Mouse (Mus musculus): ENCODE measurements around the gene Zcchc14. TPM values are rescaled to one million over a fixed set of nuclear protein-coding genes. Genes with fewer than 3 reads are reported as not detected.

Zcchc14 gene
- polyA plus RNA-seq, 1 experiment, result 11.0 TPM

- TF ChIP-seq POLR2A (IDR thresholded peaks at IDR 0.05; ENCODE audit: control insufficient read depth, low read depth, low read length) (peak; percentile 31; the same call in 1 of the 2 replicates), CTCF (IDR thresholded peaks at IDR 0.05; ENCODE audit: control insufficient read depth, insufficient read depth, insufficient replicate concordance, low read depth, low read length) (no peak)
- H3K27ac ChIP-seq (ENCODE audit: control insufficient read depth, insufficient read depth, low read depth, low read length), result no peak overlapping the region
- no peaks in the 10 kb centered on the region for H3K27me3 ChIP-seq (ENCODE audit: control insufficient read depth, insufficient read depth, low read length)
- H3K4me1 ChIP-seq (ENCODE audit: control insufficient read depth, insufficient read depth, low read length), result peaks cover 17% of the 10 kb centered on the region
- no peaks in the 10 kb centered on the region for H3K36me3 ChIP-seq (ENCODE audit: control insufficient read depth, insufficient read depth, low read length)
- peak overlapping the region; percentile 60 for H3K4me3 ChIP-seq (ENCODE audit: control insufficient read depth, low read depth, low read length)
These were observed 34.9 kb upstream of the Zcchc14 start for GRCm38 (mm10) chr8:121687455-121688161.

- Histone ChIP-seq H3K36me3 (ENCODE audit: control insufficient read depth, insufficient read depth, low read length) (no peaks in the 10 kb centered on the region), H3K4me3 (ENCODE audit: control insufficient read depth, low read depth, low read length) (no peak overlapping the region)
- TF ChIP-seq POLR2A (IDR thresholded peaks at IDR 0.05; ENCODE audit: control insufficient read depth, low read depth, low read length) (no peak), CTCF (IDR thresholded peaks at IDR 0.05; ENCODE audit: control insufficient read depth, insufficient read depth, insufficient replicate concordance, low read depth, low read length) (peak; percentile 68; the same call in 1 of the 2 replicates)
These were observed 32.7 kb upstream of the Zcchc14 start for GRCm38 (mm10) chr8:121685419-121685818.

GRCm38 (mm10) chr8:121683083-121683832, 30.6 kb upstream of the Zcchc14 start:
- Histone ChIP-seq H3K36me3 (ENCODE audit: control insufficient read depth, insufficient read depth, low read length) (no peaks in the 10 kb centered on the region), H3K27ac (ENCODE audit: control insufficient read depth, insufficient read depth, low read depth, low read length) (no peak overlapping the region), H3K27me3 (ENCODE audit: control insufficient read depth, insufficient read depth, low read length) (no peaks in the 10 kb centered on the region), H3K4me3 (ENCODE audit: control insufficient read depth, low read depth, low read length) (no peak overlapping the region), H3K4me1 (ENCODE audit: control insufficient read depth, insufficient read depth, low read length) (peaks cover 12% of the 10 kb centered on the region)
- TF ChIP-seq CTCF (IDR thresholded peaks at IDR 0.05; ENCODE audit: control insufficient read depth, insufficient read depth, insufficient replicate concordance, low read depth, low read length) (no peak), POLR2A (IDR thresholded peaks at IDR 0.05; ENCODE audit: control insufficient read depth, low read depth, low read length) (no peak)

More at GRCm38 (mm10) chr8:121685419-121685818, 32.7 kb upstream of the Zcchc14 start:
- Histone ChIP-seq H3K27ac (ENCODE audit: control insufficient read depth, insufficient read depth, low read depth, low read length) (no peak overlapping the region), H3K27me3 (ENCODE audit: control insufficient read depth, insufficient read depth, low read length) (no peaks in the 10 kb centered on the region), H3K4me1 (ENCODE audit: control insufficient read depth, insufficient read depth, low read length) (peaks cover 17% of the 10 kb centered on the region)

- H3K27ac ChIP-seq (ENCODE audit: control insufficient read depth, insufficient read depth, low read depth, low read length), result no peak overlapping the region
- no peaks in the 10 kb centered on the region for H3K27me3 ChIP-seq (ENCODE audit: control insufficient read depth, insufficient read depth, low read length)
- H3K4me3 ChIP-seq (ENCODE audit: control insufficient read depth, low read depth, low read length), result no peak overlapping the region
- TF ChIP-seq CTCF (IDR thresholded peaks at IDR 0.05; ENCODE audit: control insufficient read depth, insufficient read depth, insufficient replicate concordance, low read depth, low read length) (no peak), POLR2A (IDR thresholded peaks at IDR 0.05; ENCODE audit: control insufficient read depth, low read depth, low read length) (no peak)
- no peaks in the 10 kb centered on the region for H3K36me3 ChIP-seq (ENCODE audit: control insufficient read depth, insufficient read depth, low read length)
- peaks cover 6% of the 10 kb centered on the region for H3K4me1 ChIP-seq (ENCODE audit: control insufficient read depth, insufficient read depth, low read length)
These were observed 28.8 kb upstream of the Zcchc14 start for GRCm38 (mm10) chr8:121681457-121681856.

- TF ChIP-seq POLR2A (IDR thresholded peaks at IDR 0.05; ENCODE audit: control insufficient read depth, low read depth, low read length) (no peak), CTCF (IDR thresholded peaks at IDR 0.05; ENCODE audit: control insufficient read depth, insufficient read depth, insufficient replicate concordance, low read depth, low read length) (no peak)
- Histone ChIP-seq H3K4me3 (ENCODE audit: control insufficient read depth, low read depth, low read length) (no peak overlapping the region), H3K4me1 (ENCODE audit: control insufficient read depth, insufficient read depth, low read length) (peaks cover 4% of the 10 kb centered on the region), H3K36me3 (ENCODE audit: control insufficient read depth, insufficient read depth, low read length) (no peaks in the 10 kb centered on the region), H3K27ac (ENCODE audit: control insufficient read depth, insufficient read depth, low read depth, low read length) (no peak overlapping the region), H3K27me3 (ENCODE audit: control insufficient read depth, insufficient read depth, low read length) (no peaks in the 10 kb centered on the region)
These were observed 28.2 kb upstream of the Zcchc14 start for GRCm38 (mm10) chr8:121680896-121681295.

GRCm38 (mm10) chr8:121678696-121679095, 26.0 kb upstream of the Zcchc14 start:
- H3K4me3 ChIP-seq (ENCODE audit: control insufficient read depth, low read depth, low read length), result no peak overlapping the region
- H3K4me1 ChIP-seq (ENCODE audit: control insufficient read depth, insufficient read depth, low read length), result peaks cover 6% of the 10 kb centered on the region
- TF ChIP-seq POLR2A (IDR thresholded peaks at IDR 0.05; ENCODE audit: control insufficient read depth, low read depth, low read length) (no peak), CTCF (IDR thresholded peaks at IDR 0.05; ENCODE audit: control insufficient read depth, insufficient read depth, insufficient replicate concordance, low read depth, low read length) (no peak)
- H3K27ac ChIP-seq (ENCODE audit: control insufficient read depth, insufficient read depth, low read depth, low read length), result no peak overlapping the region
- no peaks in the 10 kb centered on the region for H3K27me3 ChIP-seq (ENCODE audit: control insufficient read depth, insufficient read depth, low read length)
- no peaks in the 10 kb centered on the region for H3K36me3 ChIP-seq (ENCODE audit: control insufficient read depth, insufficient read depth, low read length)

GRCm38 (mm10) chr8:121675701-121676100, 23.0 kb upstream of the Zcchc14 start:
- TF ChIP-seq CTCF (IDR thresholded peaks at IDR 0.05; ENCODE audit: control insufficient read depth, insufficient read depth, insufficient replicate concordance, low read depth, low read length) (no peak), POLR2A (IDR thresholded peaks at IDR 0.05; ENCODE audit: control insufficient read depth, low read depth, low read length) (no peak)
- H3K36me3 ChIP-seq (ENCODE audit: control insufficient read depth, insufficient read depth, low read length), result no peaks in the 10 kb centered on the region
- no peak overlapping the region for H3K27ac ChIP-seq (ENCODE audit: control insufficient read depth, insufficient read depth, low read depth, low read length)
- H3K4me3 ChIP-seq (ENCODE audit: control insufficient read depth, low read depth, low read length), result peak overlapping the region; percentile 5; the same call in 1 of the 2 replicates
- no peaks in the 10 kb centered on the region for H3K27me3 ChIP-seq (ENCODE audit: control insufficient read depth, insufficient read depth, low read length)
- H3K4me1 ChIP-seq (ENCODE audit: control insufficient read depth, insufficient read depth, low read length), result peaks cover 6% of the 10 kb centered on the region

Measured in testis, adult 2 months (tissue).